Mouse (Mus musculus): ENCODE data around the gene Slc35g3.

GRCm38 (mm10) chr11:69720852-69721251 is 40.9 kb downstream of the Slc35g3 start:
- TF ChIP-seq GATA1 (IDR thresholded peaks at IDR 0.05; ENCODE audit: borderline replicate concordance, low read length) (no peak), CTCF (IDR thresholded peaks at IDR 0.05; ENCODE audit: low read depth, low read length) (no peak), POLR2AphosphoS5 (IDR thresholded peaks at IDR 0.05; ENCODE audit: insufficient replicate concordance, low read depth, low read length) (no peak), GATA2 (IDR thresholded peaks at IDR 0.05; ENCODE audit: borderline replicate concordance, low read depth, low read length) (no peak)

Measured in G1E (cell line).